Mouse (Mus musculus): Measurements from ENCODE around the gene Dclk3. TPM values are rescaled to one million over a fixed set of nuclear protein-coding genes. Genes with fewer than 3 reads are reported as not detected.

Dclk3 gene
- polyA plus RNA-seq, 1 experiment from 2014 or later: 1.3 TPM

Other genes with a start within 250 kb of the Dclk3 start
- gene Mlh1, start 167.3 kb upstream of the Dclk3 start, polyA plus RNA-seq (2014; fragmentation: Nextera tagmentation; extraction: Ambion mirVana): 33.9 and 43.0 TPM in 2 replicates
- gene Epm2aip1, start 167.2 kb upstream of the Dclk3 start, polyA plus RNA-seq (2014; fragmentation: Nextera tagmentation; extraction: Ambion mirVana): 25.6 and 35.3 TPM in 2 replicates
- gene Trank1, start 127.3 kb upstream of the Dclk3 start, polyA plus RNA-seq (2014; fragmentation: Nextera tagmentation; extraction: Ambion mirVana): 0.11 and 0.13 TPM in 2 replicates

All from heart, embryonic 11.5 days (tissue).